Mouse (Mus musculus) limb, embryonic 13.5 days (tissue): ENCODE data around the gene H13. TPM values are rescaled to one million over a fixed set of nuclear protein-coding genes. Genes with fewer than 3 reads are reported as not detected.

ENCODE experiments used
- polyA plus RNA-seq: library from polyadenylated mRNA; unstranded; fragments of >200 nt; fragmentation: Nextera tagmentation; extraction: Ambion mirVana; gene quantifications from 2 replicates; pipeline ENCODE4 v1.2.1, GENCODE M21; 2015

H13 gene
- polyA plus RNA-seq, 1 experiment from 2014 or later, result 159 TPM

Other genes with a start within 250 kb of the H13 start
- not detected in 2 replicates for gene Defb23, start 204.8 kb upstream of the H13 start, polyA plus RNA-seq
- gene Defb20, start 192.4 kb upstream of the H13 start, polyA plus RNA-seq, result not detected in 2 replicates
- not detected in 2 replicates for gene Defb22, start 179.3 kb upstream of the H13 start, polyA plus RNA-seq
- not detected in 2 replicates for gene Defb26, start 157.8 kb upstream of the H13 start, polyA plus RNA-seq
- gene Defb28, start 151.2 kb upstream of the H13 start, polyA plus RNA-seq, result not detected in 2 replicates
- gene Defb29, start 129.4 kb upstream of the H13 start, polyA plus RNA-seq, result not detected in 2 replicates
- not detected in 2 replicates for gene Gm17416, start 100.1 kb upstream of the H13 start, polyA plus RNA-seq
- gene Defb21, start 96.7 kb upstream of the H13 start, polyA plus RNA-seq, result not detected in 2 replicates
- gene Defb19, start 89.1 kb upstream of the H13 start, polyA plus RNA-seq, result not detected in 2 replicates
- gene Defb45, start 70.1 kb upstream of the H13 start, polyA plus RNA-seq, result not detected in 2 replicates
- not detected in 2 replicates for gene Defb36, start 65.1 kb upstream of the H13 start, polyA plus RNA-seq
- gene Defb25, start 46.4 kb upstream of the H13 start, polyA plus RNA-seq, result 2.0 TPM in 1 of 2 replicates, not detected in the other
- 2.1 and 2.9 TPM in 2 replicates for gene Rem1, start 42.5 kb upstream of the H13 start, polyA plus RNA-seq
- 29.2 and 30.0 TPM in 2 replicates for gene Mcts2, start 17.6 kb downstream of the H13 start, polyA plus RNA-seq
- 232 and 236 TPM in 2 replicates for gene Id1, start 66.8 kb downstream of the H13 start, polyA plus RNA-seq
- 32.0 and 34.4 TPM in 2 replicates for gene Cox4i2, start 84.7 kb downstream of the H13 start, polyA plus RNA-seq
- gene Bcl2l1, start 162.3 kb downstream of the H13 start, polyA plus RNA-seq, result 93.3 and 93.5 TPM in 2 replicates
- gene Tpx2, start 178.5 kb downstream of the H13 start, polyA plus RNA-seq, result 83.1 and 86.8 TPM in 2 replicates
- 0.05 and 0.08 TPM in 2 replicates for gene Mylk2, start 241.9 kb downstream of the H13 start, polyA plus RNA-seq